Mouse (Mus musculus): Measurements from ENCODE around the gene Hs2st1.

DNA sequence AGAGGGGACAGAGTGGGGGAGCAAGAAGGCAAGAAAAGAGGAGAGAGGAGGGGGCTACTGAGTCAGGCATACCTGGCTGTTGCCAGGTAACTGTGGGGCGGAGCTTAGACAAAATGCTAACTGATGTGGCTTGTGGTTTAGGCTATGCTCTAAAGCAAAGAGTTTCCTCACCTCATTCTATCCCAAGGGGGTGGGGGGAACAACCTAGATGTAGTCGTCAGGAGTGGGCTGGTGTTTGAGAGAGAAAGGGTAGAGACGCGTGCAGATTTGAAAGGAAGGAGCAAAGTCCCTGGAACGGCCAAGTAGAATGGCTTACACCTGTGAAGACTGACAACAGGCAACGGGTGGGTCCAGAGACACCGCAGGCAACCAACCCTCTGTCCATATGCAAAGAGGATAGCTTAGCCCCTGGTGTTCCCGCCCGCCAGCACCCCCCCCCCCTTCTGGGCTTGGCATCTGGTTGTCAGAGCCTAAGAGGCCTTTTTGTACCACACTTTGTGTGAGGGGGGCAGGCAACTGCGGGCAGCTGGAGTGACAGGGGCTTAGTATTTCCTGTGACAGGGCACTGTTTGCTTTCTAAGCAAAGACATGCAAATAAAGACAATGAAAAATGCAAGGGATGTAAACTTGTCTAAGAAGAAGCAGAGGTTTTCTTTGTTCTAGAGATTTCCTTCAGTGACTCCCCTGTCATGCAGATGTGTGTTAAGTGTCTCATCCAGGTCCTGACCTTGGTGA is 157.3 kb downstream of the Hs2st1 start:
- TF ChIP-seq CTCF (IDR thresholded peaks at IDR 0.05; ENCODE audit: low read depth), result no peak
- no peak for TF ChIP-seq EP300 (IDR thresholded peaks at IDR 0.05; ENCODE audit: low read depth)
